In genomic region chr4:150789166-150789565, GRCm38 (mm10) we compare ENCODE assay signal across 26 mouse cellular contexts.
DNase-seq lines count a peak whose midpoint lies in the region; ATAC-seq lines count a peak whose summit lies in the region.
"Had no signal": no experiment of that assay in that cellular context is flagged by ENCODE, and none has a peak within 500 bp of the region (broad histone marks: within the 10 kb centered on the region; RNA-seq: fewer than 3 reads in every experiment).

No protein-coding gene starts in this region.

- H3K4me2 ChIP-seq in embryonic facial prominence, embryonic 15.5 days (replicated peaks), result no peak overlapping the region
- H3K4me2 ChIP-seq in intestine, embryonic 15.5 days (replicated peaks), result no peak overlapping the region
- H3K4me2 ChIP-seq: hindbrain, embryonic 13.5 days; midbrain, embryonic 11.5 days; neural tube, embryonic 13.5 days had no signal

- no peaks in the 10 kb centered on the region for H3K36me3 ChIP-seq in embryonic facial prominence, embryonic 15.5 days
- H3K36me3 ChIP-seq in embryonic facial prominence, embryonic 10.5 days (replicated peaks), result no peaks in the 10 kb centered on the region
- no peaks in the 10 kb centered on the region for H3K36me3 ChIP-seq in intestine, embryonic 15.5 days
- H3K36me3 ChIP-seq: heart, embryonic 10.5 days; hindbrain, embryonic 13.5 days; limb, embryonic 10.5 days; neural tube, embryonic 13.5 days had no signal

- 0 out of 2 replicates have a peak overlapping the region, but pooled peaks have one; percentile 12 for H3K27ac ChIP-seq in embryonic facial prominence, embryonic 15.5 days (replicated peaks)
- H3K27ac ChIP-seq in embryonic facial prominence, embryonic 10.5 days (replicated peaks), result no peak overlapping the region
- H3K27ac ChIP-seq in intestine, embryonic 15.5 days, result no peak overlapping the region
- H3K27ac ChIP-seq: heart, embryonic 10.5 days; hindbrain, embryonic 13.5 days; limb, embryonic 10.5 days; neural tube, embryonic 13.5 days had no signal

- WGBS in embryonic facial prominence, embryonic 15.5 days, result 54% methylated on average over 7 of the region's 7 CpGs
- WGBS in embryonic facial prominence, embryonic 10.5 days, result 75% methylated on average over 7 of the region's 7 CpGs
- 41% methylated on average over 7 of the region's 7 CpGs for WGBS in intestine, embryonic 15.5 days

- H3K9me3 ChIP-seq in embryonic facial prominence, embryonic 15.5 days (replicated peaks), result no peaks in the 10 kb centered on the region
- no peaks in the 10 kb centered on the region for H3K9me3 ChIP-seq in embryonic facial prominence, embryonic 10.5 days
- H3K9me3 ChIP-seq in intestine, embryonic 15.5 days, result no peaks in the 10 kb centered on the region
- H3K9me3 ChIP-seq: heart, embryonic 10.5 days; hindbrain, embryonic 13.5 days; limb, embryonic 10.5 days; neural tube, embryonic 13.5 days had no signal

- no peaks in the 10 kb centered on the region for H3K27me3 ChIP-seq in embryonic facial prominence, embryonic 15.5 days
- H3K27me3 ChIP-seq in embryonic facial prominence, embryonic 10.5 days (replicated peaks; ENCODE audit: low read depth, poor library complexity, severe bottlenecking), result no peaks in the 10 kb centered on the region
- H3K27me3 ChIP-seq in intestine, embryonic 15.5 days (replicated peaks), result no peaks in the 10 kb centered on the region
- H3K27me3 ChIP-seq: hindbrain, embryonic 13.5 days; neural tube, embryonic 13.5 days had no signal

- DNase-seq in embryonic facial prominence, embryonic 10.5 days (ENCODE audit: low spot score), result no peak
- peak; percentile 28 for DNase-seq in A20 (ENCODE audit: low read depth, low spot score)
- no peak for DNase-seq in cerebellum, postnatal 4 days (ENCODE audit: low spot score in 2 of 2)
- no peak for DNase-seq in spleen, adult 18-20 months
- DNase-seq: adrenal gland, adult 8-10 months; cerebellum, adult 11 months; cerebellum, postnatal 36 days; gastrocnemius, postnatal 36 days; kidney, postnatal 36 days; layer of hippocampus, adult 9-11 months; lung, adult 18-20 months; lung, postnatal 36 days; right cerebral cortex, postnatal 25 days; thymus, postnatal 36 days had no signal

- no peak for ATAC-seq in embryonic facial prominence, embryonic 15.5 days (ENCODE audit: insufficient number of reproducible peaks, low FRiP score, low TSS enrichment, low read depth)
- ATAC-seq in intestine, embryonic 15.5 days, result peak; percentile 52
- peak; percentile 76 for ATAC-seq in monocyte, adult 5-6 weeks (replicated peaks; ENCODE audit: insufficient number of reproducible peaks, low FRiP score, low TSS enrichment, poor library complexity, severe bottlenecking)
- ATAC-seq in cerebellum, adult (ENCODE audit: insufficient number of reproducible peaks, low FRiP score, low TSS enrichment), result no peak
- ATAC-seq: forebrain, embryonic 14.5 days; inflammation-experienced regulatory T-cells, adult 6 months had no signal

- no peaks in the 10 kb centered on the region for H3K4me1 ChIP-seq in embryonic facial prominence, embryonic 15.5 days
- H3K4me1 ChIP-seq in embryonic facial prominence, embryonic 10.5 days, result peaks cover 58% of the 10 kb centered on the region
- H3K4me1 ChIP-seq in intestine, embryonic 15.5 days (replicated peaks), result peaks cover 4% of the 10 kb centered on the region; the same call in 1 of the 2 replicates

- no peak overlapping the region for H3K4me3 ChIP-seq in embryonic facial prominence, embryonic 15.5 days (replicated peaks)
- H3K4me3 ChIP-seq in embryonic facial prominence, embryonic 10.5 days, result no peak overlapping the region
- H3K4me3 ChIP-seq in intestine, embryonic 15.5 days (replicated peaks), result no peak overlapping the region
- H3K4me3 ChIP-seq: erythroblast, embryonic 14.5 days; heart, embryonic 10.5 days; hindbrain, embryonic 13.5 days; limb, embryonic 10.5 days; neural tube, embryonic 13.5 days had no signal

- H3K9ac ChIP-seq in embryonic facial prominence, embryonic 15.5 days, result no peak overlapping the region
- no peak overlapping the region for H3K9ac ChIP-seq in intestine, embryonic 15.5 days
- H3K9ac ChIP-seq: hindbrain, embryonic 13.5 days; neural tube, embryonic 13.5 days had no signal

Comparison
In these comparisons a context has a peak if more than half of its experiments do, and no peak if none do; other contexts are left out.
1. ATAC-seq: peak in intestine, embryonic 15.5 days (single experiment) and monocyte, adult 5-6 weeks (single experiment); none in embryonic facial prominence, embryonic 15.5 days (single experiment) and cerebellum, adult (single experiment).